Mouse (Mus musculus): ENCODE results near the gene Tnfrsf13b. TPM values are rescaled to one million over a fixed set of nuclear protein-coding genes. Genes with fewer than 3 reads are reported as not detected.

The Tnfrsf13b gene
- polyA plus RNA-seq (2015; fragmentation: Nextera tagmentation; extraction: Ambion mirVana): 2.2 and 3.2 TPM in 2 replicates

GRCm38 (mm10) chr11:61126606-61127355, at the start of gene Tnfrsf13b:
TSS of gene Tnfrsf13b (plus strand) at chr11:61126755.
- H3K4me2 ChIP-seq (replicated peaks): no peak within 1 kb of the TSS
- WGBS: 85% methylated on average over 23 of the region's 23 CpGs
- no peak within 1 kb of the TSS for H3K4me3 ChIP-seq (replicated peaks)
- H3K27me3 ChIP-seq: no peaks in the 10 kb centered on the region
- no peak within 1 kb of the TSS for H3K9ac ChIP-seq
- no peaks in the 10 kb centered on the region for H3K4me1 ChIP-seq
- ATAC-seq (ENCODE audit: insufficient number of reproducible peaks, low FRiP score, low TSS enrichment, low read depth): no peak
- no peak within 1 kb of the TSS for H3K27ac ChIP-seq (replicated peaks)
- H3K9me3 ChIP-seq (replicated peaks): no peaks in the 10 kb centered on the region
- no peaks in the 10 kb centered on the region for H3K36me3 ChIP-seq

- Histone ChIP-seq H3K27ac (replicated peaks) (no peak overlapping the region), H3K4me3 (replicated peaks) (no peak overlapping the region), H3K4me2 (replicated peaks) (no peak overlapping the region), H3K9me3 (replicated peaks) (no peaks in the 10 kb centered on the region), H3K4me1 (no peaks in the 10 kb centered on the region), H3K27me3 (no peaks in the 10 kb centered on the region), H3K36me3 (no peaks in the 10 kb centered on the region), H3K9ac (no peak overlapping the region)
- 84% methylated on average over 2 of the region's 2 CpGs for WGBS
- no peak for ATAC-seq (ENCODE audit: insufficient number of reproducible peaks, low FRiP score, low TSS enrichment, low read depth)
These were observed 44.9 kb upstream of the Tnfrsf13b start for GRCm38 (mm10) chr11:61081624-61082023.

- WGBS: 73% methylated on average over 7 of the region's 7 CpGs
These were observed 36.4 kb upstream of the Tnfrsf13b start for GRCm38 (mm10) chr11:61090195-61090594.

GRCm38 (mm10) chr11:61091192-61091591, 35.4 kb upstream of the Tnfrsf13b start:
- no peak for ATAC-seq (ENCODE audit: insufficient number of reproducible peaks, low FRiP score, low TSS enrichment, low read depth)
- no peak overlapping the region for H3K9ac ChIP-seq
- no peaks in the 10 kb centered on the region for H3K27me3 ChIP-seq
- no peak overlapping the region for H3K4me3 ChIP-seq (replicated peaks)
- H3K27ac ChIP-seq (replicated peaks): no peak overlapping the region
- 68% methylated on average over 3 of the region's 3 CpGs for WGBS
- H3K36me3 ChIP-seq: no peaks in the 10 kb centered on the region
- H3K4me2 ChIP-seq (replicated peaks): no peak overlapping the region
- no peaks in the 10 kb centered on the region for H3K9me3 ChIP-seq (replicated peaks)
- no peaks in the 10 kb centered on the region for H3K4me1 ChIP-seq

More at GRCm38 (mm10) chr11:61090195-61090594, 36.4 kb upstream of the Tnfrsf13b start:
- H3K36me3 ChIP-seq: no peaks in the 10 kb centered on the region
- H3K9me3 ChIP-seq (replicated peaks): no peaks in the 10 kb centered on the region
- no peak overlapping the region for H3K27ac ChIP-seq (replicated peaks)
- H3K4me1 ChIP-seq: no peaks in the 10 kb centered on the region
- no peak for ATAC-seq (ENCODE audit: insufficient number of reproducible peaks, low FRiP score, low TSS enrichment, low read depth)
- no peak overlapping the region for H3K9ac ChIP-seq
- H3K27me3 ChIP-seq: no peaks in the 10 kb centered on the region
- H3K4me2 ChIP-seq (replicated peaks): no peak overlapping the region
- H3K4me3 ChIP-seq (replicated peaks): no peak overlapping the region

- Histone ChIP-seq H3K4me3 (replicated peaks) (no peak overlapping the region), H3K27me3 (no peaks in the 10 kb centered on the region), H3K27ac (replicated peaks) (no peak overlapping the region), H3K9me3 (replicated peaks) (no peaks in the 10 kb centered on the region), H3K9ac (no peak overlapping the region), H3K36me3 (no peaks in the 10 kb centered on the region), H3K4me1 (no peaks in the 10 kb centered on the region), H3K4me2 (replicated peaks) (no peak overlapping the region)
- ATAC-seq (ENCODE audit: insufficient number of reproducible peaks, low FRiP score, low TSS enrichment, low read depth): no peak
- 20% methylated on average over 7 of the region's 7 CpGs for WGBS
These were observed 34.8 kb upstream of the Tnfrsf13b start for GRCm38 (mm10) chr11:61091642-61092262.

- Histone ChIP-seq H3K4me3 (replicated peaks) (no peak overlapping the region), H3K9ac (no peak overlapping the region)
These were observed 28.5 kb upstream of the Tnfrsf13b start for GRCm38 (mm10) chr11:61098046-61098445.

DNA sequence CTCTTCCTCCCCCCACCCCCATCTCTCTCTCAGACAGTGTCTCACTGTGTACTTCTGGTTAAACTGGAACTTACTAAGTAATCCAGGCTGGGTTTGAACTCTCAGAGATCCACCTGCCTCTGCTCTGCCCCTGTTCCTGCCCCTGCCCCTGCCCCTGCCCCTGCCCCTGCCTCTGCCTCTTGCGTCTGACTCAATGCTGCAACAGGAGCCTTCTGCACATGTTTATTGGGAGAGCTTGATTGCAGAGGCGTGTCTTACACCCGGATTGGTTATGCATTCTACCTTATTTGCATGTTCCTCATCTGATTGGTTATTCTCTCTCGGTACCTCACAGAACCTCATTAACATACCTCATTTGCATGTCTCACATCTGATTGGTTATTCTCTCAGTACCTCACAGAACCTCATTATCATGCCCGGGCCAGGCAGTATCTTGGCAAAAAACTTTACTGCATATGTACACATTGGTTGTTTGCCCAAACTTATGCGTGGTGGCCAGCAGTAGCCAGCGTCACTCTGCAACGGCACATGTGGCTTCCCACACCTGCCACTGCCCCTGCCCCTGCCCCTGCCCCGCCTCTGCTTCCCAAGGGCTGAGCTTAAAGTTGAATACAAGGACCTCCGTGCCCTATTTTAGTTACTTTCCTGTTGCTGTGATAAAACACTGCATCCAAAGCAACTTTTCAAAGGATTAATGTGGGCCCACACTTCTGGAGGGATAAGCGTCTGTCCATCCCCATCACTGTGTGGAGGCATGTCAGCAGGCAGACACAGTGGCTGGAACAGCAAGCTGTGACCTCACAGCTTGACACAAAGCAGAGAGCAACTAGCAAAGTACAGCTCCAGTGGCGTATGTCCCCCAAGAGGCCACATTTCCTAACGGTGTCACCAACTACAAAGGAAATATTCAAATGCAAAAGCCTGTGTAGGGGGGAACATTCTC, 23.9 kb upstream of the Tnfrsf13b start:
- Histone ChIP-seq H3K9me3 (replicated peaks) (no peaks in the 10 kb centered on the region), H3K9ac (no peak overlapping the region), H3K27ac (replicated peaks) (no peak overlapping the region), H3K36me3 (no peaks in the 10 kb centered on the region), H3K27me3 (no peaks in the 10 kb centered on the region), H3K4me1 (peaks cover 7% of the 10 kb centered on the region), H3K4me2 (replicated peaks) (no peak overlapping the region), H3K4me3 (replicated peaks) (no peak overlapping the region)
- WGBS: 70% methylated on average over 13 of the region's 13 CpGs
- ATAC-seq (ENCODE audit: insufficient number of reproducible peaks, low FRiP score, low TSS enrichment, low read depth): no peak

More at GRCm38 (mm10) chr11:61098046-61098445, 28.5 kb upstream of the Tnfrsf13b start:
- Histone ChIP-seq H3K27ac (replicated peaks) (no peak overlapping the region), H3K36me3 (no peaks in the 10 kb centered on the region), H3K9me3 (replicated peaks) (no peaks in the 10 kb centered on the region), H3K4me1 (no peaks in the 10 kb centered on the region), H3K27me3 (no peaks in the 10 kb centered on the region), H3K4me2 (replicated peaks) (no peak overlapping the region)
- no peak for ATAC-seq (ENCODE audit: insufficient number of reproducible peaks, low FRiP score, low TSS enrichment, low read depth)
- 64% methylated on average over 1 of the region's 1 CpGs for WGBS

DNA sequence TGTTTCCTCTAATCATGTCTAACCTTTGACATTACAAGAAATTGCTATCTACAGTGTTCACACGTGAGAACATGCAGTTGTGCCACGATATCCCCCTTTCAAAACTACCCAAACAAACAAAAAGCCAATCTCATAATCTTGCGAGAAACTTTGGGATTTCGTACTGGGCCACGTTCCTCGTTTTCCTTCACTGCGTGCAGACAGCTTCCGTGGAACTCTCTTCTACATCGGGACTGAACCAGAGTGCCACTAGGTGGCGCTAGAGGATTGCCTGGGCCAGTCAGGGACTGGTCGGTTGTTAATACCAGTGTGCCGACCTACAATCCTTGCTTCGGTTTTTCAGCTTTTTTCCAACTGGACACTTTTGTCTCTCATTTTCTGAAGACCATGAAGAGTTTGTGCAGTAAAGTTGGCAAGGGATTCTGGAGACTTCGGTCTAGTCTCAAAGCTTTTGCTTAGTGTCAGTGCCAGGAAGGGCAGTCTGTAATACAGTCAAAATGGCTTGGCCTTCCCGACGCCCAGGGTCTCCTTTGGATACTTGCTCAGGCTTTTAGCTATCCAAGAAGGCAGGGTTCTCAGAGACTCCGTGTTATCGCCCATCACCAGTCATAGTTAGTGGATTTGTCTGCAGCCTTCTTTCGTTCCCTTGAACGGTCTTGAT, 22.2 kb upstream of the Tnfrsf13b start:
- H3K4me3 ChIP-seq (replicated peaks): no peak overlapping the region; the same call in 1 of the 2 replicates
- H3K27ac ChIP-seq (replicated peaks): no peak overlapping the region
- peak; percentile 85 for ATAC-seq (ENCODE audit: insufficient number of reproducible peaks, low FRiP score, low TSS enrichment, low read depth)
- 18% methylated on average over 20 of the region's 20 CpGs for WGBS
- peak overlapping the region; percentile 28; the same call in 1 of the 2 replicates for H3K4me2 ChIP-seq (replicated peaks)
- no peaks in the 10 kb centered on the region for H3K36me3 ChIP-seq
- H3K4me1 ChIP-seq: peaks cover 7% of the 10 kb centered on the region
- H3K27me3 ChIP-seq: no peaks in the 10 kb centered on the region
- H3K9ac ChIP-seq: no peak overlapping the region
- no peaks in the 10 kb centered on the region for H3K9me3 ChIP-seq (replicated peaks)

DNA sequence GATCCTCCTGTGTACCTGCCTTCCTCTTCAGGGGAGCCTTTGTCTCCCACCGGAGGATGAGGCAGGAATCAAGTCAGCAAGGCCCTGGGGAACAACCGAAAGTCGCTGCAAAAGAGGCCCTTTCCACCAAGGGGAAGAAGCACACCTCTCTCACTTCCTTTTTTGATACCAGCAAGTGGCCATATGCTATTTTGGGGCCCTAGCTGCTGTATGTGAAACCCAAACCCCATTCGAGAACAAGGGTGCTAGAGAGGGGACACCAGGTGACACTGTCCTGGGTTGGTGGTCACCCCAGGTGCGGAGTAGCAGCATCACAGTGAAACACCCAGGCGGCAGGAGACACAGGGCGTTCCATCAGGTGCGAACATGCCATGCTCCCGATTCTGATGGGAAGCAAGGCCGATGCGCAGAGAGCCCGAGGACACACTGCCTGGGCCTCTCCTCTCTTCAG, 17.6 kb upstream of the Tnfrsf13b start:
- 77% methylated on average over 12 of the region's 12 CpGs for WGBS

GRCm38 (mm10) chr11:61109707-61110106, 16.8 kb upstream of the Tnfrsf13b start:
- no peak overlapping the region for H3K4me2 ChIP-seq (replicated peaks)
- no peaks in the 10 kb centered on the region for H3K36me3 ChIP-seq
- H3K27me3 ChIP-seq: no peaks in the 10 kb centered on the region
- H3K4me3 ChIP-seq (replicated peaks): no peak overlapping the region
- no peak overlapping the region for H3K27ac ChIP-seq (replicated peaks)
- 72% methylated on average over 6 of the region's 6 CpGs for WGBS
- no peaks in the 10 kb centered on the region for H3K9me3 ChIP-seq (replicated peaks)
- ATAC-seq (ENCODE audit: insufficient number of reproducible peaks, low FRiP score, low TSS enrichment, low read depth): no peak
- H3K9ac ChIP-seq: no peak overlapping the region
- H3K4me1 ChIP-seq: no peaks in the 10 kb centered on the region

More for the DNA sequence above, 17.6 kb upstream of the Tnfrsf13b start:
- peaks cover 3% of the 10 kb centered on the region for H3K4me1 ChIP-seq
- no peaks in the 10 kb centered on the region for H3K9me3 ChIP-seq (replicated peaks)
- H3K9ac ChIP-seq: no peak overlapping the region
- no peak for ATAC-seq (ENCODE audit: insufficient number of reproducible peaks, low FRiP score, low TSS enrichment, low read depth)
- H3K4me2 ChIP-seq (replicated peaks): no peak overlapping the region
- H3K4me3 ChIP-seq (replicated peaks): no peak overlapping the region
- H3K27me3 ChIP-seq: no peaks in the 10 kb centered on the region
- H3K27ac ChIP-seq (replicated peaks): no peak overlapping the region
- no peaks in the 10 kb centered on the region for H3K36me3 ChIP-seq
